24 mouse cellular contexts compared by ENCODE assay signal in the genomic region with DNA sequence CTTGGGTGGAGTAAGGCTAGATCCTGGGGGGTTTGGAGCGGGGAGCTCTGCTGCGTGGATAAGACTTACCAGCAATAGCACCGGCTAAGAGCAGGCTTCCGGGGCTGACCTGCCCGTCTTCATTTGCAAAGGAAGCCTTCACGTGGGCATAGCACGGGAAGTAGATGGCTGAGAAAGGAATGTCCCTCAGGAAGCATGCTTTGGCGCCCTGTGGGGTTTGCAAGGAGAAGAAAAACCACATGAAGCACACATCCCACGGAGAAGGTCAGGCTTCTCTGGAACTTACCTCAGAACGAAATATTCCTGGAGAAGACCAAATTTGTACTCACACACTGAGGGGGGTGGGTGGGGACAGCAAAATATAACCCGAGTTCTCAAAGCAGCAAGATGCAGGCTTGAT.
"Had no signal": no experiment of that assay in that cellular context is flagged by ENCODE, and none has a peak within 500 bp of the region (broad histone marks: within the 10 kb centered on the region; RNA-seq: fewer than 3 reads in every experiment).

No protein-coding gene starts in this region.

- H3K36me3 ChIP-seq: hindbrain, embryonic 13.5 days; hindbrain, embryonic 15.5 days; intestine, embryonic 15.5 days had no signal

- H3K4me3 ChIP-seq: heart, embryonic 10.5 days; heart, embryonic 13.5 days; heart, embryonic 15.5 days; hindbrain, embryonic 13.5 days; hindbrain, embryonic 15.5 days; intestine, embryonic 15.5 days; layer of hippocampus, adult 2 months; left cerebral cortex, adult 2 months; limb, embryonic 10.5 days; limb, embryonic 12.5 days; liver, embryonic 13.5 days had no signal

- H3K27me3 ChIP-seq: heart, embryonic 13.5 days; heart, embryonic 15.5 days; hindbrain, embryonic 13.5 days; hindbrain, embryonic 15.5 days; intestine, embryonic 15.5 days; limb, embryonic 12.5 days; liver, embryonic 13.5 days had no signal

- H3K4me2 ChIP-seq: heart, embryonic 13.5 days; heart, embryonic 15.5 days; hindbrain, embryonic 13.5 days; hindbrain, embryonic 15.5 days; intestine, embryonic 15.5 days; limb, embryonic 12.5 days; liver, embryonic 11.5 days; liver, embryonic 13.5 days had no signal

- H3K9me3 ChIP-seq: heart, embryonic 10.5 days; heart, embryonic 13.5 days; heart, embryonic 15.5 days; hindbrain, embryonic 13.5 days; hindbrain, embryonic 15.5 days; intestine, embryonic 15.5 days; limb, embryonic 10.5 days; limb, embryonic 12.5 days; liver, embryonic 13.5 days had no signal

- H3K9ac ChIP-seq: heart, embryonic 13.5 days; heart, embryonic 15.5 days; hindbrain, embryonic 13.5 days; hindbrain, embryonic 15.5 days; intestine, embryonic 15.5 days; limb, embryonic 12.5 days; liver, embryonic 13.5 days had no signal

- ATAC-seq: hindbrain, postnatal 0 days; intestine, embryonic 15.5 days had no signal

- H3K27ac ChIP-seq: heart, embryonic 10.5 days; heart, embryonic 13.5 days; heart, embryonic 15.5 days; hindbrain, embryonic 13.5 days; hindbrain, embryonic 15.5 days; hindbrain, postnatal 0 days; intestine, embryonic 15.5 days; layer of hippocampus, adult 2 months; left cerebral cortex, adult 2 months; limb, embryonic 10.5 days; limb, embryonic 12.5 days; liver, embryonic 13.5 days had no signal

- H3K4me1 ChIP-seq: hindbrain, embryonic 13.5 days; hindbrain, embryonic 15.5 days; intestine, embryonic 15.5 days had no signal

- DNase-seq: gastrocnemius, postnatal 14 days; gastrocnemius, postnatal 36 days; heart, adult 18-20 months; heart, postnatal 14 days; heart, postnatal 36 days; kidney, adult 11 months; kidney, adult 2 months; kidney, postnatal 10 days; kidney, postnatal 25 days; kidney, postnatal 4 days; liver; liver, embryonic 13.5 days had no signal
